Mouse (Mus musculus) thymus, adult 2 months (tissue): ENCODE measurements at regions not wholly inside any gene's neighbourhood (a gene's known extent, or its start where the extent isn't known, plus 50 kb on each side); places are given as distances from the start of the nearest gene placed in this dataset.
"Not testable (repeated sequence)": the region's sequence is repeated elsewhere in the genome, so short reads cannot be mapped to it uniquely, and the experiment has no call there.

ENCODE experiments used
- DNase-seq: peaks from one replicate; pipeline ENCODE4 v3.0.0; 2021
- H3K27ac ChIP-seq: fragments of 200-500 bp; 2 replicates; pipeline ENCODE4 v1.5.1; 2012; ENCODE audit warnings: low read length, control low read depth; ENCODE audit not compliant: control insufficient read depth, insufficient read depth
- H3K27me3 ChIP-seq: fragments of 200-500 bp; 2 replicates; pipeline ENCODE4 v1.6.1; 2012; ENCODE audit warnings: mild to moderate bottlenecking, low read length, moderate library complexity, mixed read lengths; ENCODE audit not compliant: control insufficient read depth, insufficient read depth
- H3K36me3 ChIP-seq: fragments of 200-500 bp; 2 replicates; pipeline ENCODE4 v1.6.1; 2012; ENCODE audit warnings: mild to moderate bottlenecking, low read length, moderate library complexity; ENCODE audit not compliant: control insufficient read depth, insufficient read depth
- H3K4me1 ChIP-seq: fragments of 200-500 bp; replicated peaks from 2 replicates; pipeline ENCODE4 v1.6.1; 2012; ENCODE audit warnings: low read length; ENCODE audit not compliant: control insufficient read depth, insufficient read depth
- H3K4me3 ChIP-seq: fragments of 200-500 bp; 2 replicates; pipeline ENCODE4 v1.5.1; 2012; ENCODE audit warnings: mild to moderate bottlenecking, low read length, control low read depth, moderate library complexity; ENCODE audit not compliant: control insufficient read depth, insufficient read depth
- WGBS: fragments of 180-500 bp; shearing (Covaris S2); methylation state at CpG from one replicate; pipeline ENCODE4 v1.1.7; 2018; 5-methylcytosine and 5-hydroxymethylcytosine counted together

DNA sequence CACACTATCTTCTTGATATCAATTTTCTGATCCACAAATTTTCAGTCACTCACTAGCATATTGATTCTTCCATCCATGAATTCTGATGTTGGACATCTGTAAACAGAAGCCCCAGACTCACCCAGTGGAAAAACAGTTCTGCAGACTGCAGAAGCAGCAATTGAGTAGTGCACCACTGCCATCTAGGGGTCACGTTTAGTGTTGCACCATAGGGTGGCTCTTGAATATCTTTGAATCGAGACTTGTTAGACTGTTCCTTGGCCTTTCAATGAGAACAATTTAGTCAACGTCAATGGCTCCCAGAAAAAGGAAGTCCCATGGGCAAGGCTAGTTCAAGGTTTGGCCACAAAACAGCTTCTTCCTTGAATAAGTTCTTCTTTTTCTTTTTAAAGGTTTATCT lies 828.1 kb downstream of the Gm10330 start:
- H3K27me3 ChIP-seq, H3K4me1 ChIP-seq, H3K27ac ChIP-seq, H3K36me3 ChIP-seq, H3K4me3 ChIP-seq: not testable (repeated sequence)
- peak; percentile 12 for DNase-seq
- WGBS = 53% methylated on average over 3 of the region's 3 CpGs

DNA sequence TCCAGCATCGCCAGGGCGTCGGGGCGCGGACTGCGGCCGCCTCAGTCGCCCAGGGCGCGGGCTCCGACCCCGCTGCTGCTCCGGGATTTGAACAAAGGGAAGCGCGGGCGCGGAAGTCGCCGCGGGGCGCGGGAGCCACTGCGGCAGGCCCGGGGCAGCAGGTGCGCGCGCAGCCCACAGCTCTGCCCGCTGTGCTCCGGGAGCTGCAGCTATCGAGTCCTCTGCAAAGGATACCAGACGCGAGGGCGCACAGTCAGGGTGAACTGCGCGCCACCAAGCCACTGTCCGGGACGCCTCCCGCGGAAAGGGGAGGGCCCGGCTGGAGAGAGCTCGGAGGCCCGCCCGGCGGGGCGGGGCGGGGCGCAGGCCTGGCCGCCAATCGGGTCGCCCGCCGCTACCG lies 873.9 kb downstream of the Gm10330 start:
- not testable (repeated sequence) for H3K27me3 ChIP-seq, H3K27ac ChIP-seq, DNase-seq, H3K4me1 ChIP-seq, H3K36me3 ChIP-seq
- 10% methylated on average over 51 of the region's 53 CpGs for WGBS
- H3K4me3 ChIP-seq = peak overlapping the region; percentile 11; the same call in 1 of the 2 replicates
